Mouse (Mus musculus) megakaryocyte-erythroid progenitor cell, adult 5-6 weeks (primary cell): ENCODE results near the gene Pkd1l2. TPM values are rescaled to one million over a fixed set of nuclear protein-coding genes. Genes with fewer than 3 reads are reported as not detected.
A peak's percentile ranks its signal among the peaks of the same experiment; 100 is the strongest.

ENCODE experiments used
- ATAC-seq: replicated peaks from 2 replicates; pipeline ENCODE4 v1.8.0; 2016; ENCODE audit warnings: mild to moderate bottlenecking, inconsistent platforms; ENCODE audit not compliant: severe bottlenecking, poor library complexity, low FRiP score, low TSS enrichment
- total RNA-seq, 2 experiments: library from RNA; stranded (forward) in 1 of 2; stranded (reverse) in 1 of 2; fragments of 200-1000, 215-1000 nt in 1 of 2; fragments of >200 nt in 1 of 2; fragmentation: Nextera tagmentation in 1 of 2; gene quantifications; 2 replicates each; pipeline ENCODE4 v1.2.3; 2014 to 2017

Gene Pkd1l2
- total RNA-seq (2014; fragmentation: Nextera tagmentation) (0.42 TPM in 1 of 2 replicates, not detected in the other), total RNA-seq (2017) (not detected in 2 replicates)

DNA sequence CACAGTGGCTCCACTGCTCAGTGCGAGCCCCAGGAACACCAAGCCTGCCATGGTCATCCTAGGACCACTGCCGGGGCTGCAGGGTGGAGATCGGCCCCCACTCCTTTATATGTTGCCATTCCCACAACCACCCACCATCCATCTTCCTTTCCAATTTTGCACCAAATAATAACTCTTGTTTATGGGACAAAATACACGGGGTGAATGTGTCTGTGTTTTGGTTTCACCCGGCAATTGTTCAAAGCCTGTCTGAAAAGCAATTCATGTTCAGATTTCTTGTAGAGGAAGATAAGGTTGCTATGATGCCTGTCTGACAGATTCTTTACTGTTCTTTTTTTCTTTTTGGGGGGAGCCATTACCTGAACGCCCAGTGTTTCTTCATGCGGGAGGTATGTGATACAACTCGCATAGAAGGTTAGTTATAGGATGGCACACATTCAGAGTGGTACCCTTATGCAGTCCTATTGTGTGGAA is at the start of gene Pkd1l2:
Pkd1l2 (minus strand) TSS at position 51 of the 474 bp plus-strand sequence.
- ATAC-seq = no peak

DNA sequence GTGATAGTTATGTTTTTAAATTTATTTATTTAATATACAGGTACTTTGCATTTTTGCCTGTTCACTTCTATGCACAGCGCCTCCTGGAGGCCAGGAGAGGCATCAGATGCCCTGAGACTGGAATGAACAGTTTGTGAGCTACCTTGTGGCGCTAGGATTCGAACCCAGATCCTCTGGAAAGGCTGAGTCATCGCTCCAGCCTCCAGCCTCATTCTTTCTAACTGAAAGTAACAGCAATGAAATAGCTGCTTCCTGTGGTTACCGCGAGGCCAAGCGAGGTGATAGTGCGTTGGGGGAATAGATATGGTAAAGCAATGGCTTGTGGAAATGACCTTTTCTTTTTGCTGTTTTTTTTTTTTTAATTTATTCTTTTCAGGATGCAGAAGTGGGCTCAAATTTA is 44.8 kb upstream of the Pkd1l2 start:
- no peak; the same call in 1 of the 2 replicates for ATAC-seq

DNA sequence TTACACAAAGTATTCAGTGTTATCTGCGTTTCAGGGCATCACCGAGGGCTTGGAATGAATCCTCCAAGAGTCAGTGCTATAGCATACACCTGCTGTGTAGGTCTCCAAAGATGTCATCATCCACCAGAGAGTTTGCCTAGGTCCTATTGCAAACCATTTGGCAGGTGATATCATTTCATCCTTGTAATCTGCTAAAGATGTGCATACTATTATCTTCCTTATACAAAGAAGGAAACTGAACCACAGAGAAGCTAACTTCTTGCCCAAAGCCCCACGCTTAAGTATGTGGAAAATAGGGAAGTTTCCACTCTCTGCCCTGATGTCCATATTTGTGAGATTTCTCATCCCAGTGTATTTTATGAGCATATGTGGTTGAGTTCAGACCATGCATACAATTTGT is 44.2 kb upstream of the Pkd1l2 start:
- no peak for ATAC-seq

DNA sequence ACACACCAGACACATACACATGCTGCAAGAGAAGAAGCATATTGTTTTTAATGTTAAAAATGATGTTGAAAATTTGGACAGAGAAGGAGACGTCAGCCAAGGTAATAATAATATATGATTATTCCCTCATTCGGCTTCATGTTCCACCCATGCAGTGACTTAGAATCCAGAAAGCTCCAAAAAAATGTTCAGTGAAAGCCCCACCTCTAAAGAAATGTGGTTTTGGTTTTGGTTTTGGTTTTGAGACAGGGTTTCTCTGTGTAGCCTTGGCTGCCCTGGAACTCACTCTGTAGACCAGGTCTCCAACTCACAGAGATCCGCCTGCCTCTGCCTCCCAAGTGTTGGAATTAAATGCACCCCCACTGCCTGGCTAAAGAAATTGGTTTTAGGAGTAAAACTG is 43.6 kb upstream of the Pkd1l2 start:
- ATAC-seq = no peak

DNA sequence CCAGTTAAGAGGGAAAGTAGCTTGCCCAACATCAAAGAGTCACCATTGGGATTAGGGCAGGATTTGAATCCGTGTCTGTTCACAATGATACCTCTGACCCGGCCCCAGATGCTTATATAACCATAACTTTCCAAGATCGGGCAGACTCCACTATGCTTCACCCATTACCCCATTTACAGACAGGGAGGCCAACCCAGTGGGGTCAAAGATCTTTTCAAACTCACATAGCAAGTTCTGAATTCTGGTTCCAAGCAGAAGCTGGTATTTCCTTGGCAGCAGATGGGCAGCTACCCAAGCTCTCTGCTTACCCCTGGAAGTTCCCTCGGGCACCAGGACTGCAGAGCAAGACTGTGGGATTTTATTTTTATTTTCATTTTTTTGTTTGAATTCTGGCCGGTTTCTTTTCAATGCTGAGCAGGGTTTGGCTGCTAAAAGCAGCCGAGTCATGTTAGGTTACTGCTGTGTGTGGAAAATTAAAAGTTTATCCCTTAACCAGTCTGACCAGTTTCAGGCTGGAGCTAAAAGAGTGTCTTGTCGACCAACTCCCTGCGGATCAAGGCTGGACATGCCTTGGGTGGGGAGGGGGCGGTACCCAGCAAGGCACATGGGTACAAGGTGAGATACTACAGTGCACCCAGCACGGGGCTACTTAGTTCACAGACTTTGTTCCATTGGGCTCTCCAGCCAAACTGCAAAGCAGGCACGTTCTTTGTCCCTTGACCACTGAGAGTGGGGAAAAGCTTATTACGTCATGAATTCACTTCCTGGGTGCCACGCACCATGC is 41.8 kb upstream of the Pkd1l2 start:
- ATAC-seq = no peak

DNA sequence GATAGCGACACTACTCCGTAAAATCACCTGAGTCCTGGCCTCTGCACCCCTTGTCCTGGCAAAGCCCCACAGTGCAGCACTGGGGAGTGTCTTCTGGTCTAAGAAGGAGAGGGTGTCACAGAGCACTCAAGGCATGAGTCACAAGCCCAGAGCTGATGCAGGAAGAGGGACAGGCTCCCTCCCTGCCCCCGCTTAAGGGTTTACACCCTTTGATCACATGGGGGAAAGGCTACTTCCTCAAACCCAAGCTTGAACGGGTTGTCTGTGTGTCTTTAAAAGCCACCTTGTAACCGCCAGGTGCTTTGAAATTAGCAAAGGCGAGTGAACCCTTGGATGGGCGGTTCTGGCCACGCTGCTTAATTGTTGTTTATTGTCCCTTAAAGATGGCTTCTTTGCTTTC is 39.0 kb upstream of the Pkd1l2 start:
- 0 out of 2 replicates have a peak, but pooled peaks have one; percentile 22 for ATAC-seq

DNA sequence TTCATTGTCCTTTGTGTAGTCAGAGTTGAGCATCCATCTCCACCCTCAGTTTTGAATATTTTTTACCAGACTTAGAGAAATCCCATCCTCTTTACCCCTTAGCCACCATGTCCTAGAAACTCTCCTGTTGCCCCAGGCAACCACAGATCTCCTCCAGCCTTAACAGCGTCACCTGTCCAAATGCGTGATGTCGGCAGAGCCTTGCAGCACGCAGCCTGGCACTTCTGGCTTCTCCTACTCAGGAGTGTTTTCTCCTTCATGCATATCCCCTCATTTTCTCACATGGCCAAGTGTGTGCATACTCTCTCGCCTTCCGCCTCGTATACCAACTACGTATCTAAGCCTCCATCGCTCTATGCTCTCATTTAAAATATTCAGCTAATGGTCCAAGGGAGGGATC is 36.2 kb upstream of the Pkd1l2 start:
- ATAC-seq = no peak

DNA sequence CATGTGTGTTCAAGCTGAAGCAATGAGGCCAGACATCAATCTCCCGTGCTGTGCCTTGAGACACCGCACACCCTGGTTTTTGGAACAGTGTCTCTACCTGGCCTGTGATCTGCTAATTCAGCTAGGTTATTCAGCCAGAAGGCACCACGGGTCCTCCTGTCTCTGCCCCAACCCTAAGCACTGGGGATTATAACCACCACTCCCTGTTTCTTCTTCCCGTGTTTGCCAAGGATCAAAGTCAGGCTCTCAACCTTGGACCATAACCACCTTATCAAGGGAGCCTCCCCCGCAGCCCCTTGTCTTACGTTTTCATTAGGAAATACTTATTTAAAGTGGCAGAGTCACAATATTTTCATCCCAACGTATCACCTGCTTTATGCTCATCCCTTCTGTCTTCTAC is 34.3 kb upstream of the Pkd1l2 start:
- no peak for ATAC-seq

DNA sequence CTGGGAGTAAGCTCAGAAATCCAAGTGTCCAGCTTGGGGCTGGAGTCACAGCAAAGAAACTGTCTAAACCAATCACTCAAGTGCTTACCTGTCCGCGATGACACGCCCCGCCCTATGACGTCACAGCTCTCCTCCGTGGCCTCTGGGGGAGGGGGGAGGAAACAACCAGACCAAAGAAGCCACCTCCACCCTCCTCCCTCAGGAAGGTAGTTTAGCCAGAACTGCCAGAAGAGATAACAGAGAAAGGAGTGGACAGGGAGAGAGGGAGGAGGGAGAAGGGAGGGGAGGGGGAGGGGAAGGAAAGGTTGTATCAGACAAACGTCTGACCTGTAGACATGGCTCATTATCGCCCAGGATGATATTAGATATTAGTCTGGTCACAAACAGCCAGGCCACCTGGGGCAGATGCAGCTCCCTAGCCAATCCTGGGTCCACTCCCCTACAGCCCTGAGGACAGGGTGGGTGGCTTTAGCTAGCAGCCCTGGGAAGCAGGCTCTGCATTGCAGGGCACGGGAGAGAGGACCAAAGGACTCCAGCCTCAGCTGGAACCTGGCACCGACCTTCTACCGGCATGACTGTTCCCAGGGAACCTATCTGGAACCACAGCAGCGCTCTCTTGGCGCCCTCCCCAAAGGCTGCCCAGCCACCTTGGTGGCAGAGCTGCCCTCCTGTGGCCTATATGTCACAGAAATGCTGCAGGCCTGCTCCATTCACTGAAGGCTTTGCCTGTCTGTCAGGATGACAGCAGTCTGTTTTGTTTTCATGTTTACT is 33.6 kb upstream of the Pkd1l2 start:
- ATAC-seq = peak; percentile 93

DNA sequence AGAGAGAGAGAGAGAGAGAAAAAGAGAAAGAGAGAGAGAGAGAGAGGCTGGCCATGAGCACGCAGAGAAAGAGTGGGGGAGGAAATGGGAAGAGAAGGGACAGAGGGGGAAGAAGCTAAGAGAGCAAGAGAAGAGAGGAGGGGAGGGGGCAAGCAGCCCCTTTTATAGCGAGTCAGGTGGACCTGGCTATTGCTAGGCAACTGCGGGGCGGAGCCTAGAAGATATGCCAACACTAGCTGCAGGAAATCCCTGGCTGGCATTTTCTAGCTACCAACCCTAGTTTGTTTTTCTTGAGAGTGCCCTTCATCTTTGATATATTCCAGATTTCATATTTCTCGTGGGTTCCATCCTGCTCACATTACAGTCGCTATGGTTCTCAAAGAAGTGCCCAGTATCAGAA is 32.8 kb upstream of the Pkd1l2 start:
- ATAC-seq = no peak

DNA sequence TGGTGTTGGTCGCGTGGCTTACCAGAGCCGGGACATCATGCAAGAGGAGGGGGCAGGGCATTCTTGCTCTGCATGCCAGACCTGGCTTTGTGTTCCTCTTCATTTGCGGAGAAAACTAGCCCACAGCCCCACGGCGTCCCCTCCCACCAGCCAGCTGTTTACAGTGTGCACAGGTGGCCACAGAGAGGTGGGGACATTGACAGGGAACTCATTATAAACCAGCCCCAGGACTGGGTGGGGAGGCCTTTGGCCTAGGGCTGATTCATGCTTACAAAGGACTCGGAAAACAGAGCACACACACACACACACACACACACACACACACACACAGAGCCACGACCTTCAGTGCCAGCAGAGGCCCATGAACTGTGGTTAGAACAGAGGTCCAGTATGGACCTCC is 30.0 kb upstream of the Pkd1l2 start:
- ATAC-seq = no peak

DNA sequence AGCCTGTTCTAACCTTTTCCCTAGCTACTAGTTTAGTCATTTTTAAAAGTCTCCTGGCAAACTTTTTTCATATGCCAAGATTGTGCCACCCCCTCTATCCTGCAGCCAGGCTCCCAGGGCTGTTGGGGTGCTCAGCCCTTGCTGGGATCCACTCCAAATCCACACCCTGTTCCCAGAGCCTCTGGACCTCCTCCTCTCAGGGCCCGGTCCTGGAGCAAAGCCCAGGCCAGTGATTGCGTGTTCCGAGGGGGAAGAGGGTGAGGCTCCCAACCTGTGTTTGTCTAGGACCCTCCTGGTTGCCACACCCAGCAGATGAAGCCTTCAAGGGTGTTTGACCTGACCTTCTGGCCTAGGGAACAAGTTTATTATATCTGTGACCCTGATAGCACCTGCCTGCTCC is 29.4 kb upstream of the Pkd1l2 start:
- no peak for ATAC-seq

DNA sequence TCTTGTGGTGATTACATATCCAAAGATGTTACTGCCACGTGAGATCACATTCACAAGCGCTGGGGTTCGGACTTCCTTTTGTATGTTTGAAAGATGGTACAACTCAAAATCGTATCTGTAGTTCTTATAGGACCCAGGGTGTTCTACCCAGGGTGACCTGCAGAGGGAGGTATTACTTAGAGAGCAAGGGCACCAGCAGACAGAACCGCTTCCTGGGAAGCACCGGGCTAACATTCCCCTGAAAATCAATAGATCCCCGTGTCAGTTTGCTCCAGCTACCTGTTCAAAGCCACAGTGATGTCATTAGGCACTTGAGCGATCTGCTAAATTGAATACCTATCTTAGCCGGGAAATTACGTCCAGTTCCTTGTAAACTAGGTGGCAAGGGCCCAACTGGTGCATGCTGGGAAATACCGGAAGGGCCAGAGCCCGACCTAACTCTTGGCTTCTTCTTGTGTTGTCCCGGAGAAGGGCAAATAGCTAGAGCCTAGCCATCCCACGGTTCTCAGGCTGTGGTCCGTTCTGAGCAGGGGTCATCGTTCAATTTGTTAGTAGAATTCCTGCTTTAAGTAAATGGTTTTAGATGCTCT is 27.6 kb upstream of the Pkd1l2 start:
- ATAC-seq = 0 out of 2 replicates have a peak, but pooled peaks have one; percentile 50

DNA sequence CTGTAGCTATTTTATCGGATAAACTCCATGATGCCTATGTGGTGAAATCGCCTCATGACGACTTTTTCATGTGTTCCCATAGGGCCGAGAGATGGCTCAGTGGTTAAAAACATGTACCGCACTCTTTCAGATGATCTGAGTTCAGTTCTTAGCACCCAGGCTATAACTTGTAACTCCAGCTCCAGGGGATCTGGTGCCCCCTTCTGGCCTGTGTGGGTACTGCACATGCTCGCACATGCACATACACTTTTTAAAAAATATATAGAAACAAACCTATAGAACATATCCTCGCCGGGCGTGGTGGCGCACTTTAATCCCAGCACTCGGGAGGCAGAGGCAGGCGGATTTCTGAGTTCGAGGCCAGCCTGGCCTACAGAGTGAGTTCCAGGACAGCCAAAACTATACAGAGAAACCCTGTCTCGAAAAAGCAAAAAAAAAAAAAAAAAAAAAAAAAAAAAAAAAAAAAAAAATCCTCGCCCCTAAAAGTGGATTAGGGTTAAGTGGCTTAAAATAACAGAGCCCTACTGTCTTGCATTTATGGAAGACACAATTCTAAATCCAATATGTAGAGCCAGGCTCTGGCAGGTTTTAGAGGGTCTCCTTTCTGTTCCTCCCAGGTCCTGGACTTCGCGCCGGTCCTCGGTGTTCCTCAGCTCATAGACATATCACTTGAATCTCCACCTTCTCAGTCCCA is 26.9 kb upstream of the Pkd1l2 start:
- ATAC-seq = no peak

DNA sequence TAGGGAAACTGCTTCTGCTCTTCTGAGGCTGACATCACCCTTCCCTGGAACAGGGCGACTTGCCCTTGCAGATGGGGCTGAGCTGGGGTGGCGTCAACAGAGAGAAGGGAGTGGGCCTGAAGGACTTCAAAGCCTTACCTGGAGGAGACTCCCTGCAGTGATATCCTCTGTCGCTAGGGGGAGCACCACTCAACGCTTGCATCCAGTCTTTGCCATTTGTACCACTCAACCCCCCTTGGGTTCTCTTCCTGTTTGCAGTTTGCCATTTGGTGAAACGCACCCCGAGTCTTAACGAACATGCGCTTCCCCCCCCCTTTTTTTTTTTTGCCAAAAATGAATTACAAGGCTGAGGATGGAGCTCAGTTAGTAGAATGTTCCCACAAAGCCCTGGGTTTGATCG is 25.3 kb upstream of the Pkd1l2 start:
- ATAC-seq = peak; percentile 81

DNA sequence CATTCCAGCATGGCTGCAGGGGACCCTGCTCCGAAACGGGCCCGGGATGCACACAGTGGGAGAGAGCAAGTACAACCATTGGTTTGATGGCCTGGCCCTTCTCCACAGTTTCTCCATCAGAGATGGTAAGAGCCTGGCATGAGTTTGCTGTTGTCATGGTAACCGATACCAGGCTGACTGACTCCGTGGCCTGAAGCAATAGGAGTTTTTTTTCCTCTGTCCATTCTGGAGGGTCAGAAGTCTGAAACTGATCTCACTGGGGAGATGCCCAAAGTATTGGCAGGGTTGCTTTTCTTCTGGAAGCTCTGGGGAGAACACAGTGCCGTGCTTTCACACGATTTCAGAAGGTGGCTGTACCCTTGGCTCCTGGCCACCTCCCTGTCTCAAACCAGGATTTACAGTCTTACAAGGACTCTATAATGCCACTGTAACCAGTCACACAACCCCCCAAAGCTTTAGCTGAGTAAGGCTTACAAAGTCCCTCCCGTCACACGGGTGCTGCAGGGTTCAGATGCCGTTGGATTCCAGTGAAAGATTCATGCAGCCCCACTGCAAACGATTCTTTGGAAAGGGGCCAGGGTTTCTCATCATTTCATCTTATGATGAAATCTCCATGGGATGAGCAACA is 15.4 kb upstream of the Pkd1l2 start:
- ATAC-seq = no peak

DNA sequence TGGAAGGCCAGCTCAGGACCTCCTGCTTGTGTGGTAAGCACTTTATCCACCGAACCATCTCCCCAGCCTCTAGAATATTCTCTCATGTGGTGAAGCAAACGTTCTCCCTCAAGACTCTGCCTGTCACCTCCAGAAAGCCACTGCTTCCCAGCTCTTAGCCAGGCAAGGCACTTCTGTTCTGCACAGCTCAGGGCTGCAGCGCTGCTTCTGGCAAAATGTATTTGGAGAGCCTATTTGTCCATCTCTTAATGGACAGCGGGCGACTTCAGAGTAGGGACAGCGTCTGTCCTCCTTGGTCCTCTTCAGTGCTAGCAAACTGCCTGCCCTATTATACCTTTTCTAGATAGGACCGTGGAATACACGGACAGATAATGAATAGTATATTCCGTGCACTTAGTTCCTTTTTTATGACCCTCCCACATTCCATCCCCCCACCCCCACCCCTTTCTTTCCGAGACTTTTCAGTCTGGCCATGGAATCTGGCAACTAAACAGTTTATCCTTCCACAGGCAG is 14.9 kb upstream of the Pkd1l2 start:
- ATAC-seq = no peak

DNA sequence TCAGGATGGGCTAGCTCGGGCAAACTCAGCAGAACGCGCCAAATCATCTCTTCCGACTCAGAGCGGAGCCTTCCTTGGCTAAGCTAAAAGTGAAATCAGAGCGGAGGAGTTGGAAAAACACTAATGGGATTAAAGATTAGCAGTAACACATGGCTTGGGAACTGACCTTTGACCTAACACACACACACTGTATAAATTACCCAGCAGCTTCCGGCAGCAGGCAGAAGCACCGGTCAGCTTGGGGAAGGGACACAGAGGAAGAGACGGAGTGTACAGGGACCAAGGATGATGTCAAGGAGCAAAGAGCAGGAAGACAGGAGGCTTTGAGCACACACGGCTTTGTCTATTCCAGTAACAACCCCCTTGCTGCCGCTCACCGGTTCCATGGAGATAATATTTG is 13.4 kb upstream of the Pkd1l2 start, which contains the start of gene Bco1:
Bco1 (plus strand) TSS at position 208 of the 400 bp plus-strand sequence.
- ATAC-seq = no peak

DNA sequence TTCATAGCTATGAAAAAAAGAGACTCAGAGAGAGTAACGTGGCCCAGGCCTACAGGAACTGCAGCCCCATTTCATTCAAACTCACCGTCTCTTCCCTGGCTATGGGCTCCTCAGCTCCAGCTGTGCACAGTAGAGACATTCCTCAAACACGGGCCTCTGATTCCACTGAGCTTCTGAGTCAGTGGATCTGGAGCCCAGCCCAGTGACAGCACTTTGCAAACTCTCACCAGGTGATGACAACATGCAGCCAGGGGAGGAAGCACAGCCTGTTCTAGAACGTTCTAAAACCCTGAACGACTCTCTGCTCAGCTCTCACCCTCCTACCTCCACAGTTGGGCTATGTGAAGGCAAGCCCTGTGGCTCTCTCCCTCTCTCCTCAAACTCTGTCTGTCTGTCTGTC is 11.8 kb upstream of the Pkd1l2 start:
- ATAC-seq = no peak
